Mouse (Mus musculus) megakaryocyte-erythroid progenitor cell, adult 5-6 weeks (primary cell): ENCODE measurements at regions not wholly inside any gene's neighbourhood (a gene's known extent, or its start where the extent isn't known, plus 50 kb on each side); places are given as distances from the start of the nearest gene placed in this dataset.

Source experiments
- ATAC-seq: replicated peaks from 2 replicates; pipeline ENCODE4 v1.8.0; 2016; ENCODE audit warnings: mild to moderate bottlenecking, inconsistent platforms; ENCODE audit not compliant: severe bottlenecking, poor library complexity, low FRiP score, low TSS enrichment

DNA sequence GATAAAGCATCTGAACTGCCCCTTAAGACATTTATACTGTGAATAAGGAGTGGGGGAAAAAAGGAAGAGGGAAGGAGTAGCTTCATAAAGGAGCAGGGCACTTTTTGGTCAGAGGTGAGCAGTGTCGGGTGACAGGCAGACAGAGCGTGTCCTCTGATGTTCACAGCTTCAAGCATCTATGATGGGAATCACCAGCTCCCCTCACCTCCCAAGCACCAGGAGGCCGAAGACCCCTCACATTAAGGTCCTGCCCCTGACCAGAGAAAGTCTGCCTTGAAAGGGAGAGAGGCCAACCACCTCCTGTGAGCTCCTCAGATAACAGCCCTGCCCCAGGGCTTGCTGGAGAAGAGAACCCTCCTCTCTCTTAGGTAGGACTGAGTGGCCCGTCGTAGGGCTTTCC, 320.6 kb downstream of the Cd83 start:
- ATAC-seq = no peak

DNA sequence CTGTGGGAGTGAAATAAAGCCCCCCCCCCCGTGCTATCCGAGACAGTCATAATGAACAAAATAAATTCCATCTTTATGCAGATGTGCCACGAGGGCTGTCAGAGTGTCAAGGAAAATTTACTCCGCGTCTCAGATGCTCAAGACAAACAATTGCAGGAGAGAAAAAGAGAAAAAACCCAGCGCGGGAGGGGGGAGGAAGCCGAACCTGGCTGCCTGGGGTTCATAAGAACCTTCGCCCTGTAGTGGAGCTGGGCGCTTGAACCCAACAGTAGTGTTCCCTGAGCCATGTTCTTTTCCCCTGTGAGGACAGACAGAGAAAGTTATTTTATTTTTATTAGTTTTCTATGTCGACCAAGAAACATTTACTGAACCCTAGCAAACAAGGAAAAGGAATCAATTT, 324.1 kb downstream of the Cd83 start:
- ATAC-seq = no peak

DNA sequence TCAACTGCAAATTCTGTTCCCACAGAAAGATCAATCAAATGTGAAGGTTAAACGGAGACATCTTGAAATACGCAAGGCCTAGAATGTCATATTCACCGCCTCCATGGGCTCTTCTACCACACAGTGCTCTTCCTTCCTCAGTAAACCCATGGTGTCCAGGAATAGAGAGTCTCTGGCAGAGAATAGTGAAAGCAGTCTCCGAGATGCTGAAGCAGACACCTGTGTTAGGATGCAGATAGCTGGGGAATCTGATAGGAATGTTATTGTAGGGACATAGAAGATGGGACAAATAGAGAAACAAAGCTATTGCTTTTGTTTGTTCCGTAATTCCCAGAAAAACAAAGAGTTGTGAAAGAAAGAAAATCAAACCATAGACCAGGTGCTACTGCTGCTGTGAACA, 328.5 kb downstream of the Cd83 start:
- ATAC-seq = no peak

DNA sequence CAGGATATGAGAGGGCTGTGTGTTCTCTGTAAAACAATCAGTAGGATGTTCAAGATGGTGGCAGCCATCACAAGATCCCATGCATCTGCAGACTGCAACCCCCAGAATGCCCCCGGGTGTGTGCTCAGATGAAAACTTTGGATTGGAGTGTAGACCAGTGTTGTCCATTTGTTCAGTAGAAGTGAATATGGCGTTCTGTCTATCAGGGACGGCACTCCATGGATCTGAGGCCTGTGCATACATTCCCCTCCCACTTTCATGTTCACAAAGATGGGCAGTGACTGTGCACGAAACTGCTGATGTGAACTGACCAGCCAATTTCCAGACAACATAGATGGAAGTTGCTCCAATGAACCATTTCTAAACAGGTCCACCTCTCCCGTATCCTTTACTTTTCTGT, 330.3 kb downstream of the Cd83 start:
- no peak for ATAC-seq

DNA sequence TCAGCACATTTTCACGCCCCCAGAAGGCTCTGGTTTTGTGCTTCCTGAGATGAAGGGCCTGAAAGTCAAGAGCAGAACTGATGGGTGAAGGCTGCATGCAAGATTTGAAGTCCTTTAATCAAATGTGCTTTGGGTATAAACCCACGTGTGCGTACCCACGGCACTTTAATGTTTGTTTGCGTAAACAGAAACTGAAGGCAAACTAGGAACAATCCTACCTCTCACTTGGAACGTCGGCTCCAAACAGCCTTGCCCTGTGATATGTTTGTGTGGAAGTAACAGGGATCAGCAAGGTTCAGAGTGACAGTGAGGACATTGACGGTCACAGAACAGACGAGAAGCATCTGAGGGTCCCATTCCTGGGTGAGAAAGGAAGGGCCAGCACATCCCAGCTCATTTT, 333.3 kb downstream of the Cd83 start:
- ATAC-seq = no peak

DNA sequence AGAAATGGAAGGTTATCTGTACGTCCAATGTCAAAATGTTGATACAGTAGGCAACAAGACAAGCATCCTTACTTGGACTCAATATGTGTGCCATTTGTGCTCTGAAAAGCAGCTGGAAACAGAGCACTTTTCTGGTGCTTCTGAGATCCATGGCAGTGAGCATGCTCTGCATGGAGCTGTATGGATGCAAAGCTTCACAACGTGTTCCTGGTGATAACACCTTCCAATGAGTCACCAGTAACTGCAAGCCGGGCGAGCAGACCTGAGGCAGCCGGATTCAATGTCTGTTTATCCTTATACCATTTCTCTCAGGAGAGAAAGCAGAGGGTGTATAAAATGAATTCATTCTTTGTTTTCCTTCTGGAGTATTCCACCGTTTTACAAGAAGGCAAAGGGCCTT, 334.3 kb downstream of the Cd83 start:
- ATAC-seq = no peak

DNA sequence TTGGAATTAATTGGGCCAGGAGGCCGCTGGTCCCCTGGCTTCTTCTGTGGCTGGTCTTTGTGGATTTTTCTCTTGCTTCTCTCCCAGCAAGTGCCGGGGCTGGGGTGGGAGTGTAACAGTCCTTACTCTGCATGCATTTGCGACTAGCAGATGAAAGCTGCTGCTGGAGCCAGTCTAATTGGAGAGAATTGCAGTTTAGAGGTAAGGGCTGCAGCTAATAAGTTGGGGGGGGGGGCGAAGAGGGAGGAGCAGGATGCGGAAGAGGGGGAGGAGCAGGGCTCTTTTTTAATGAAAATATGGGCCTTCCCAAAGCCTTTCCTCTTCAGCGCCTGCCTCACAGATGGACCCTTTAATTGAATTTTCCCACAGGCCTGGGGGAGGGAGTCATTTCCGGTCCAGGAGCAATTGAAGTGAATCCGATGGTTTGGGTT, 336.7 kb downstream of the Cd83 start:
- ATAC-seq = no peak

DNA sequence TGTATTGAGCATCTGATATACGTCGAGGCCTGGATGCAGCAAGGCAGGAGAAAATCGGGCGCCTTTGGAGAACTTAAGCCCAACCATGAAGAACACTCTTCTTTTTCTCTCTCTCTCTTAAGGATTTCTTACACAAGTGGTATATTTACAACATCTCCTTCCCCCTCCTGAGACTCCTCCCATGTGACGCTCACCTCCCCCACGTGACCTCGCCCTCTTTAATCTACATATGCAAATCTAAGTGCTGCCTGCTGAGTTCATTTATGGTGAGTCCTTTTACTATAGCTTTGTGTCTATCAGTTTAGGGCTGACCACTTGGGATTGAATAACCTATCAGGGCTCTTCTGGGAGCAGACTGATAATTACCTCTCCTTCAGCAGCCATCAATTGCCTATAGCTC, 337.4 kb downstream of the Cd83 start:
- ATAC-seq = no peak

DNA sequence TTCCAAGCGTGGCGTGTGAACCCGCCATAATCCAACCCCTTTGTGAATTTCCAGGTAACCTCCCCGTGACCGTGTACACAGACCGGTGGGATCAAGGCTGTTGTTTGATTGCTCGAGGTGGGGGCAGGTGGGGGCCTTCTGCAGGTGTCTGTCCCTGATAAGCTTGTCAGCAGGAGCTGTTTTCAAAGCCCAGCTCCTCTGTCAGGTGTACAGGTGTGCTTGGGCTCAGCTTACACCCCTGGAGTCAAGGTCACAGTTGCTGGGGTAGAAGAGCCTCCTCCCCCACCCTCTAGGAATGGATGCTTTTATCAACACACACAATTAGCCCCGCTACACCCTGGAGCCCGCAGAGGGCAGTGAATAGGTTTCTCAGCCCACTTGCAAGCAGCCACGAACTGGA, 341.6 kb downstream of the Cd83 start:
- no peak for ATAC-seq

DNA sequence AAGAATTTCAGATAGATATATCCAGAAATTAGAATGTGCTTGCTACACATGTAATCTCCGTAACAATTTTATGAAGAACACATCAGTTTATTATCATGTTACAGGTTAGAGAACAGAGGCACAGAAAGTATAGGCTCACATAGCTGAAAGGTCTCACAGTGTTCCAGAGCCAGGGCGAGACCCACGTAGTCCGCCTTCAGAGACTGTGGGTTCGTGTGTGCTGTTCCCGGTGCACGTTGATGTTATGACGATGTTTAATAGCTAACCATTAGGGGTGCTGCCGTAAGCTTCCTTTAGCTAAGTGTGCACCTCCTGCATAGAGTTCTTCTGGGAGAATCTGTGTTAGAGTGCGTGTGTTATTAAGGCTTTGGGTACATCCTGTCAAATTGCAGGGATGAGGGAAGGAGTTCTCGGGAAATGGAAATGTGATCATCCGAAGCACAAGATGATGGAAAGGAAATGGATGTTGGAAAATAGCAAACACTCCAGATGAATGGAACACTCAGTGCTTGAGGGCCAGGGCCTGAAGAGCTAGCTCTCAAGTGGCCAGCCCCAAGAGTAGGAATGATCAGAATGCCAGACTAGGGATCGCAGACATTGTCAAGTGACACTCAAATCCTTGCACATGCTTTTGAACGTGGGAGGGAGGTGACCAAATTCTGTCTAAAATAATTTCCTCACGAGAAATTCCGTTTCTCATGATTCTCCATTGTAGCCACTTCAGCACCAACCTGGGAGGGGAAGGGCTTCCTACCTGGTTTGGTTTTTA, 344.1 kb downstream of the Cd83 start:
- ATAC-seq = no peak

DNA sequence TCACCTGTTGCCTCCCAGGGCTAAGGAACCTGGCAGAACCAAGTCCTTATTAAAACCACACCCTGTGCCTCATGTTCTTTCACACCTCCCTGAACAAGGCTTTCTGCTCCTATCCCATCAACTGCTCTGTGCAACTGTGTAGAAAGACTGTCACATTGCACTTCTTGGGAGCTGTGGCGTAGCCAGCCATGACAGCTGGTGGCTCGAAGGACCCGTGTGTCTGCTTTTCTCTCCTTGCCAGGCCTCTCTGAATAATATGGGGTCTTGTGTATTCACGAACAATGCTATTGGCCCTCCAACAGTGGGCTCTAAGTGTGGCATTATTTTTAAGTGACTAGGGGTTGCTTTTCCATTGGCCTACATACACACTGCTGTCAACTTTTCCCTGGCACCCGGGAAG, 347.3 kb downstream of the Cd83 start:
- no peak for ATAC-seq

DNA sequence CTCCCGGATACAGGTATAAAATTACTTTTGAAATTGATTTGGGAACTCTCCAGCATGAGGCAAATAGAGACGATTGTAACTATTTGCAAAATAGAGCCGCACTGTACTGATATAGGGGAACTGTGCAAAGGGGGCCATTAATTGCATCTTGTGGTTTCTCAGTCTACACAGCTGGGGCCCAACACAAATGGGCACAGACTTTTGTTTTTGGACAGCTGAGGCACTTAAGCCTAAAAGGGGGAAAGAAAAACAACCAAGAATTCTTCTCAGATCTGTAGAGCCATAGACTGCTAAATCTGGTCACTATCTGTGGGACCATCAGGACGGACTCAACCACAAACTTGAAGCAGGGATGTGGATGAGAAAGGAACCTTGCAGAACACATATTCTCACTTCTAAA, 347.9 kb downstream of the Cd83 start:
- no peak for ATAC-seq

DNA sequence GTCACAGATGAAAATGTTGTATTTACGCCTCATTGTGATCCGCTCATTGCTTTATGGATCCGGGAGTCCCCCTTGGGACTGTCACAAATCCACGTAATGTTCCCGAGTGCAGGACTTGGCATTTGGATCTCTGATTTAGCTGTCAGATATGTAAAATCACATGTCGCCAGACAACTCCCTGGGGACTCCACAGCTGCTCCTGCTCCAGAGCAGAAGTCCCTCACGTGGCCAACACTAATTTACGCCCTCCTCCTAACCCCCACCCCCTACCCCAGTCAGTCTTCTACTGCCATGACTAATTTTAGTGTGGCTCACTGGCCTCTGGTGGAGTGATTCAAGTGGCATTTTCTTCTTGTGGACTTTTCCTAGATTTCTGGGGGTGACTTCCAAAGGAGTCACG, 348.9 kb downstream of the Cd83 start:
- ATAC-seq = no peak

DNA sequence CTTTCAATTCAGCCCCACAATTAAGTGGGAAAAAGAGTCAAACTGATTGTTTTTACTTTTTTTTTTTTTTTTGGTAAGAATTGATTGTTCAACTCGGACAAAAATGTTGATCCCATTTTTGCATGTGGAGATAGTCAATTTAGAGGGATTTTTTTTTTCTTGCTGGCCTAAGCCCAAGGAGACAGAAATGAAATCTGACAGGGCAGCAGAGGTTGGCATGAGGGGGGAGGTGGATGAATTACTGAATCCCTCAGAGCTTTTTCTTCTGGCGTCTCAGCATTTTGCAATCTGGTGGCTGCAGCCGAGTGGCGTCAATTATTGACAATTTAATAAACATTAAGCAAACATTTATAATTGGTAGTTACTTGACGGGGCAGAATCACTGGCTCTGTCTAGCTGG, 356.6 kb downstream of the Cd83 start:
- ATAC-seq = no peak

DNA sequence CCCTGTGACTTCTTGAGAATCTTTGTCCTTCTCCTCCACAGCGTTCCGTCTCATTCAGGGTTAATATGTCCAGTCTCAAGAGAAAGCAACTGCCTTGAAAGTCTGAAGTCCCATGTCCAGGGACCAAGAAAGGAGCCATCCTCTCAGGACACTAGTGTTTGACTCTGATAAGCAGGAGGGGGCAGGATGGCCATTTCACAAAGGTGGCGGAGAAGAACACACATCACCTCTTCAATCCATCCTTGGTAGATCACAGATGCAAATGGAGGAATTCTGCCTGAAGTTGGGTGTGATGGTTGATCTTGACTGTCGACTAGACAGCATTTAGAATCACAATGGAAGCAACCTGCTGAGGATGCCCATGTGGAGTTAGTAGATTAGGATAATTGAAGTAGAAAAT, 360.9 kb downstream of the Cd83 start:
- ATAC-seq = no peak

DNA sequence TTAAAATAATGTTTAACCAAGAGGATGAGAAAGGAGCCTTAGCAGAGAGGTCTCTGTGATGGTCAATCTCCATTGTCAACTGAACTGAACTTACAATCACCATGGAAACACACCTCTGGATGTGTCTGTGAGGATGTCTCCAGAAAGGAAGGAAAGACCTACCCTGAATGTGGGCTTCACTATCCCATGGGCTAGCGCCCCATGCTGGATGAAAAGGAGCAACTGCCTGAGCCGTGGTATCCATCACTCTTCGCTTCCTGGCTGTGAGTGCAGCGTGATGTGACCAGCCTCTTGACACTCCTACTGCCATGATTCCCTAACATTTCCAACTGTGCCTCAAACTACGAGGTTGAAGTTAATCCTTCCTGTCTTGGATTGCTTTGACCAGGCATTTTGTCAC, 363.3 kb downstream of the Cd83 start:
- no peak for ATAC-seq

DNA sequence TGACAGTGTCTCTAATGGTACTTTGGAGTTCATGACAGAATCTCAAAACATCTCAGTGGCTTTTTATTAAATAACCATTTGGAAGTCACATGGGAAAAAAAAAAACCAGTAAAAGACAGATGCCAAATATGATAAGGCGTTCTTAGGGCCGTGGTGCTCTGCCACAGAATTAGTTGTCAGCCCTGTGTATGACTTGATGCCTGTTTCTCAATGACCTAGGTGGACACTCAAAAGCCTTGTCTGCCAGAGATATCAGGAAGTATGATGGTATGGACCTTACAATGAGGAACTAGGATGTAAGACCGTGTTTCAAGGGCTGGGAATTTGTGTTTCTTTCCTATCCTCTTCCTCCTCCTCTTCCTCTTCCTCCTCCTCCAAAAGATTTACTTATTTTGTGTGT, 364.9 kb downstream of the Cd83 start:
- ATAC-seq = no peak

DNA sequence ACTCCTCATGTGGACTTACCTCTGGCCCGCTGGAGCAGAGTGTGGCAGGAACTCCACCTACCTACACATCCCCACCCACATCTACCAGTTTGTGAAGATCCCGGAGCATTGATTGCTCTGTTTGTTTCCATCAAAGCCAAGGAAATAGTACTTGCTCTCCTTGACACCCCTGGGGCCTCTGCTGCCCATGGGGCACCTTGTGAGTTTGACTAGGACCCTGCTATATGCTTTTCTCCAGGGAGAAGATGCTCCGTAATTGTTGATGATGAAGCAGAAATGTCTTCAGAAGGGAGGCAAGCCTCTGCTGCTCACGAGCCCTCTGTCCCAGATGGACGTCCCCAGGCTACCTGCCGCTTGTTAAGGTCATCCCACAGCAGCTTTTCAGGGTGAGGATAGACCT, 367.0 kb downstream of the Cd83 start:
- no peak for ATAC-seq

DNA sequence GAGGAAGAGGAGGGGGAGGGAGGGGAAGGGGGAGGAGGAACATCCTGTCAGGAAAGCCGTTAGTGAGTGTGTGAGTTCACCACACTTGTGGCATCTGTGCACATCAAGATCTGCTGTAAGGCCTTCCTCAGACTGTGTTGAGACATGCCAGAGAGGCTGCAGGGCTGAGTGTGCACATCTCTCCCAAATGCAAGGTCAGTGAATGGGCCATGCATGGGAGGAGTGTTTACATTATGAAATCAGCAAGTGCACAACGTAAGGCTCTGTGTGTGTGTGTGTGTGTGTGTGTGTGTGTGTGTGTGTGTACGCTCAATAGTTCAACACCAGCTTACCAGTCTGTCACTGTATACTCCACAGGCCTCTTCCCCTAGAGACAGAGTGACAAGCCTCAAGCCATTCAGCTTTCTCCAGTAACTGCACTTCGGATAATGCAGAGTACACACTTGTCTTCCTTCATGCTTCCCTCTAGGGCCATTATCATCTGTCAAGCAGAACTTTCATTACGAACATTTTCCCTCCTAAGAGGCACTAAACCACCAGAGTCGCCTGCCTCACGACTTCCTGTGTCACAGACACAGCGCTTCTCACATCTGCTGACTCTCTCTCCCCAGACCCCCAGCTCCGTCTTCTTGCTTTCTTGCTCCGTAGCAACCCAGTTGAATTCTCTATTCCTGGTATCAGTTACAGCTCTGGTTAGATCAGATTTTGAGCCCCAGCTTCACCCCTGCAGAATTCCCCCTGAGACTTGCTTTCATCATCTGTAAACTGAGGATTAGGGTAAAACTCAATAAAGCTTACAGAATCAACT, 368.4 kb downstream of the Cd83 start:
- no peak for ATAC-seq

DNA sequence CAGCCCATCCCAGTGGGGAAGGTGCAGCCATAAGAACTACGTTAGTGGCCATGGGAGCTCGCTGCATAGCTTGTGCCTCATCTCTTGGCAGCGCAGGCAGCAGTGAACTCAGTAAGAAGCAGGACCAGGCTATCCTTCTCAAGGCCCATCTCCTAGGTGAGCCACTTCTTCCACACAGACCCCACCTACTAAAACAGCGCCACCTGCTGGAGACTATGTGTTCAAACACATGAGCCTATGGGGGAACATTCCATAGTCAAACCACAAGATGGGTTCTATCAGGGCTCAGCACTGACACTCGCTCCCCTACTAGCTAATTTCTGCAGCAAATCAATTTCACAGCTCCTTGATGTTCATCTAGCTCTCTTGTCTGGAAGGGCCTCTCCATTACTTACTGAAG, 369.2 kb downstream of the Cd83 start:
- ATAC-seq = no peak

DNA sequence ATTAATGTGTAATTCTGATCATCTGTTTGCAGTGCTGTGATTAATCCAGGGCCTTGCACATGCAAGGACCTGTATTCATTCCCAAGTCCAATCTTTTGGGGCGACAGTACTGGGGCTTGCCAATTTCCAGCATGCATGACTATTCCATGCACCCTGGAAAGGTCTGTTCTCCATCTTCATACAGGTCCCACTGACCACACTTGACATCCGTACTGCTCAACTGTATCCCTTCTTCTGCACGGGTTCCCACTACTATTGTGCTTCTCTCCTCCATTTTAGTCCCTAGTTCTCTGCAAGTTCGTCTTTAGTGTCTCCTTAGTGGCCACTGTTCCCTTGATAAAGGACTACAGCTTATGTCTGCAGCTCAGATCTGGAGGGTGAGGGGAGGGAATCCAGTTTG, 371.4 kb downstream of the Cd83 start:
- ATAC-seq = no peak
